Mouse (Mus musculus) embryonic facial prominence, embryonic 13.5 days (tissue): ENCODE results near the gene Foxp1. TPM values are rescaled to one million over a fixed set of nuclear protein-coding genes. Genes with fewer than 3 reads are reported as not detected.

Experiments used
- ATAC-seq: fragments of 200-750 bp; cut with Nextera tagmentation; 2 replicates; pipeline ENCODE4 v1.8.0; 2017; ENCODE audit warnings: low read depth; ENCODE audit not compliant: insufficient number of reproducible peaks, insufficient read depth, low FRiP score, low TSS enrichment
- H3K27ac ChIP-seq: fragments of 300-500 bp; sonication (generic); 2 replicates; pipeline ENCODE4 v1.5.1; 2015; ENCODE audit warnings: moderate library complexity, mild to moderate bottlenecking, inconsistent platforms
- H3K27me3 ChIP-seq: fragments of 300-500 bp; sonication (generic); 2 replicates; pipeline ENCODE4 v1.6.1; 2015; ENCODE audit warnings: mild to moderate bottlenecking, inconsistent platforms
- H3K36me3 ChIP-seq: fragments of 300-500 bp; sonication (generic); 2 replicates; pipeline ENCODE4 v1.6.1; 2015; ENCODE audit warnings: mild to moderate bottlenecking, inconsistent platforms
- H3K4me1 ChIP-seq: fragments of 300-500 bp; sonication (generic); 2 replicates; pipeline ENCODE4 v1.6.1; 2015; ENCODE audit warnings: inconsistent platforms
- H3K4me2 ChIP-seq: fragments of 300-500 bp; sonication (generic); 2 replicates; pipeline ENCODE4 v1.6.1; 2015; ENCODE audit warnings: moderate library complexity, mild to moderate bottlenecking, inconsistent platforms
- H3K4me3 ChIP-seq: fragments of 300-500 bp; sonication (generic); 2 replicates; pipeline ENCODE4 v1.5.1; 2015; ENCODE audit warnings: mild to moderate bottlenecking, inconsistent platforms
- H3K9ac ChIP-seq: fragments of 300-500 bp; sonication (generic); 2 replicates; pipeline ENCODE4 v1.6.1; 2015; ENCODE audit warnings: mild to moderate bottlenecking, inconsistent platforms
- H3K9me3 ChIP-seq: fragments of 300-500 bp; sonication (generic); 2 replicates; pipeline ENCODE4 v1.6.1; 2016; ENCODE audit warnings: inconsistent platforms
- WGBS: fragments of 180-500 bp; shearing (Covaris S2); methylation state at CpG from one replicate; pipeline ENCODE4 v1.1.7; 2015; ENCODE audit warnings: mixed read lengths; 5-methylcytosine and 5-hydroxymethylcytosine counted together
- polyA plus RNA-seq: library from polyadenylated mRNA; unstranded; fragments of >200 nt; fragmentation: Nextera tagmentation; extraction: Ambion mirVana; gene quantifications from 2 replicates; pipeline ENCODE4 v1.2.1, GENCODE M21; 2015

Gene Foxp1
- polyA plus RNA-seq, 1 experiment from 2014 or later, result 66.7 TPM

DNA sequence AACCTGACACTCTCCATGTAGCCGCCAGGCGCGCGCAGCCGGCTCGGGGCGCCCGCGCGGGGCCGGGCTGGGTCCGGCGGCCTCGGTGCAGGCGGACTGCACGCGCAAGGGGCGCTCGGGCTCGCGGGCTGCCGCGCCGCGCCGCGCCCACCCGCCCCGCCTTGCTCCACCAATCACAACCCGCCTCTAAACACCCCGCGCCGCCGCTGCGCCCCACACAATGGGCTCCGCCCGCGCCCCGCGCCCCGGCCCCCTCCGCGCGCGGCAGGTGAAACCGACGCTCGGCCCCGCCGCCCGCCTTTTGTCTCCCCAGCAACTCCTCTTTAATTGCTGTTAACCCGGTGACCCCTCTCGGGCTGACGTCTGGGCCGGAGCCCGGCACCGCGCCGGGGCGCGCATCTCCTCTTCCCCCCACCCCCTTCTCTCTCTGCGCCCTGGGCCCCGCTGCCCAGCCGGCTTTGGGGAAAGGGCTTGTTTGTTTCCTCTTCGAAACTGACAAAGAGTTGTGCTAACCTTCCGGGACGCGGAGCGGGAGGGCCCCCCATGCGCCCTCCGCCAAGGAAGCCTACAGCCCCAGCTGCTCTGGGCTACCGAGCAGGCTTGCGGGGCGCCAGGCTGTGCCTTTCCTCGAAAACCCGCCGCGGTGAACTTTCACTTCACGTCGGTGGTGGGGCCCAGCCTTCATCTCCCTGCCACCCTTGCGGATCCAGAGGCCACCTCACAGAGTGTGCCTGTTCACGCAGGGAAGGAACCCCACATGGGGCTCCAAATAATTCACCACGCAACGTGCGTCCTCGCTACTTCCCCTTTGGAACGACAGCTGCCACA lies 494.1 kb downstream of the Foxp1 start:
- ATAC-seq, result peak; percentile 90
- Histone ChIP-seq H3K4me2 (peak overlapping the region; percentile 88), H3K4me1 (peaks cover 38% of the 10 kb centered on the region), H3K36me3 (no peaks in the 10 kb centered on the region), H3K27ac (peak overlapping the region; percentile 87), H3K4me3 (peak overlapping the region; percentile 64), H3K9me3 (no peaks in the 10 kb centered on the region), H3K9ac (peak overlapping the region; percentile 81), H3K27me3 (peaks cover 46% of the 10 kb centered on the region)
- WGBS, result under 1% methylated on average over 71 of the region's 87 CpGs

GRCm38 (mm10) chr6:99027542-99028160 lies 494.9 kb downstream of the Foxp1 start:
- no peaks in the 10 kb centered on the region for H3K9me3 ChIP-seq
- peaks cover 45% of the 10 kb centered on the region for H3K27me3 ChIP-seq
- WGBS, result 2% methylated on average over 19 of the region's 22 CpGs
- peak overlapping the region; percentile 81 for H3K9ac ChIP-seq
- peaks cover 38% of the 10 kb centered on the region for H3K4me1 ChIP-seq
- H3K36me3 ChIP-seq, result no peaks in the 10 kb centered on the region
- ATAC-seq, result peak; percentile 48; the same call in 1 of the 2 replicates
- H3K4me2 ChIP-seq, result peak overlapping the region; percentile 88
- H3K4me3 ChIP-seq, result peak overlapping the region; percentile 64
- H3K27ac ChIP-seq, result peak overlapping the region; percentile 87

DNA sequence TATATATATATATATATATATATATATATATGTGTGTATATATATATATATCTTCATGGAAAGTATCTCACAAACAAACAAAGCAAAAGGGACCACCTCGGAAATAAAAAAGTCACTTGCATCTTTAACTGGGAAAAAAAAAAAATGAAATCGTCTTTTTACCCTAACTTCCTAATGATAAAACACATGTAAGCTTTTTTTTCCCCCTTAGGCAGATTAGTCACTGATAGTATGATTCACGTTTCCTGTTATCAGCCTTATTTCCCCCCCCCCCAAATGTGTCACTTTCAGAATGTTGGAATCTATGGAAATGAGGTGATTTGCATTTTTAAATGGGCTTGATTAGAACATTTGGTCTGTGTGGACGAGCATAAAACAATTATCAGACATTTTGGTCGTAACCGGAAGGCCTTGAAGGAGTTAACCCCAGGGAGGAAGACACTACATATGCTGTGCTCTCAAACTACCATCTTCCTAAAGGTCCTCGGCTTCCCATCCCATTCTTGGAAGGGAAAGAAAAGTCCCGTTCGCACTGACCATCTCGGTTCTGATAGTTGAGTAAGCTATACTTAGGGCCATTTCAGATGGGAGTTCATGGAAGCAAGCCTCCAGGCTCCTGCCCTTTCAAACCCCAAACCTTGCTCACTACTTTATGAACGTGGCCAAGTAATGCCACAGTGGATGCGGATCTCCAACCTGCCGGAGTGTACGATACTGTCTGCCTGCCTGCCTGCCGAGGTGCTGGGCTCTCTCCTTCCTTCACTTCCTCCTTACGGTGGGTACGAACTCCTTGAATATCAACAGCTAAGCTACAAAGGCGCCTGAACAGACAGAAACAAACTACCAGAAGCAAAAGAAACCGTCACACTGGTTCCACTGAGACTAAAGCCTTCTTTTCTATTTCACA lies 495.6 kb downstream of the Foxp1 start:
- Histone ChIP-seq H3K4me3 (peak overlapping the region; percentile 64), H3K4me1 (peaks cover 38% of the 10 kb centered on the region), H3K36me3 (no peaks in the 10 kb centered on the region), H3K27me3 (peaks cover 44% of the 10 kb centered on the region), H3K27ac (peak overlapping the region; percentile 87; the same call in 1 of the 2 replicates), H3K9ac (peak overlapping the region; percentile 81), H3K9me3 (no peaks in the 10 kb centered on the region), H3K4me2 (peak overlapping the region; percentile 88)
- ATAC-seq, result no peak
- 11% methylated on average over 19 of the region's 19 CpGs for WGBS

GRCm38 (mm10) chr6:99026040-99026439 lies 496.5 kb downstream of the Foxp1 start:
- Histone ChIP-seq H3K4me3 (peak overlapping the region; percentile 17), H3K4me1 (peaks cover 43% of the 10 kb centered on the region), H3K4me2 (peak overlapping the region; percentile 45), H3K27me3 (peaks cover 38% of the 10 kb centered on the region), H3K9me3 (no peaks in the 10 kb centered on the region), H3K27ac (no peak overlapping the region), H3K9ac (no peak overlapping the region), H3K36me3 (no peaks in the 10 kb centered on the region)
- WGBS, result 49% methylated on average over 3 of the region's 3 CpGs
- no peak for ATAC-seq

- no peak overlapping the region for H3K27ac ChIP-seq
- peaks cover 26% of the 10 kb centered on the region for H3K27me3 ChIP-seq
- no peak for ATAC-seq
- H3K9me3 ChIP-seq, result no peaks in the 10 kb centered on the region
- peak overlapping the region; percentile 45 for H3K4me2 ChIP-seq
- H3K4me3 ChIP-seq, result peak overlapping the region; percentile 17; the same call in 1 of the 2 replicates
- H3K36me3 ChIP-seq, result no peaks in the 10 kb centered on the region
- peaks cover 53% of the 10 kb centered on the region for H3K4me1 ChIP-seq
- WGBS, result 48% methylated on average over 9 of the region's 9 CpGs
- H3K9ac ChIP-seq, result no peak overlapping the region
These were observed 497.9 kb downstream of the Foxp1 start for GRCm38 (mm10) chr6:99024588-99024987.

DNA sequence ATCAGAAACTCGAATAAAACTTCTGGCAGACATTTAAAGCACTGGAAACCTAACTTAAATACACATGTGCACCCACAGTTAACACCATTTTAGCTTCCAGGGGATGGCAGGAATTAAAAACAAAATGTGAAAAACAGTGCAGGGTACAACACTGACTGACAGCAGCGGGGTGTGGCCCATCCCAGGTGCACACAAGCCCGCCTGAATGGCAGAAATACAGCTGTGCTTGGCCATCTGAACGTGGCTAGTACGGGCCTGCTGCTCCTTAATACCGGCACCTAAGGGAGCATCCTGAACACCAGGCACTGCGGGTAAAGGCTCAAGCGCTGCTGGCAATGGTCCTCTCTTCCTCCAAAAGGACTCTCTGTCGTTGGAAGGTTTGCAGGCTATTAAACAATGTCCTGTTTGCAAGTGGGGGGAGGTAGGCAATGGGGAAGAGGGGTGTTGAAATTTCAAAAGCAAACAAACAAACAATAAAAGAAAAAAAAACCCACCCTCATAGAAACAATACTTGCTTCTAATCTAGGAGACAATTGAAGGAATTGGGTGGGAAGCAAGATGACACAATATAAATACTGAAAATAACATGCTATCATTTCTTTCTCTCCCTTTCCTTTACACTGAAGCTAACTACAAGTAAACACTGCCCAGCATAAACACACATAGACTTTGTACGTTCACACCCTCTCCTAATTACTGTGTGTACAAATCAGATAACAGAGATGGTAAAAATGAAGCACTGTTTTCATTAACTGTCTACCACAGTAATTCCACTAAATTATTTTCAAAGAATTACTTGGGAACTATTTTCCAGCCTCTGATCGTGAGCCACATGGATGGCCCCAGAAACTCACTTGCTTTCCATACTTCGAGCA lies 501.7 kb downstream of the Foxp1 start:
- H3K27me3 ChIP-seq, result peaks cover 17% of the 10 kb centered on the region
- 51% methylated on average over 12 of the region's 12 CpGs for WGBS
- peaks cover 8% of the 10 kb centered on the region for H3K36me3 ChIP-seq
- no peak overlapping the region for H3K9ac ChIP-seq
- H3K4me3 ChIP-seq, result no peak overlapping the region
- H3K4me2 ChIP-seq, result no peak overlapping the region
- no peak overlapping the region for H3K27ac ChIP-seq
- peaks cover 37% of the 10 kb centered on the region for H3K4me1 ChIP-seq
- ATAC-seq, result no peak
- no peaks in the 10 kb centered on the region for H3K9me3 ChIP-seq

DNA sequence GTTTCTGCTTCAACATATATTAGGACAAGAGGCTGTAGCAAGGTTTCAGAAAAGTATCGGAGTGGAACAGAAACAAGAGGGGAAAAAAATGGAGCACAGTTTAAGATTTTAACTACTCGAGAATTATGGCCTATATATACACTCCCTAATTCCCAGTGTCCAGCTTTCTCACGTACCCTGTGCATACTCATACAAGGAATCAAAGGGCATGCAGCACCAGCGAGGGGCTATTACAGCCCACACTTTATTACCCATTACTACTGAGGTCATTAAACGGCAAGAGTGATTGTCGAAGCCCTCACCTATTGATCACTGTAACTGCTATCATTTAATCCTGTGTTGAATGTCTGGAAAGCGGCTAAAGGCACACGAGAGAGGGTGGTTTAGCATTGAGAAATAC lies 502.8 kb downstream of the Foxp1 start:
- ATAC-seq, result no peak
- peaks cover 29% of the 10 kb centered on the region for H3K4me1 ChIP-seq
- H3K27ac ChIP-seq, result no peak overlapping the region
- no peak overlapping the region for H3K9ac ChIP-seq
- no peak overlapping the region for H3K4me2 ChIP-seq
- H3K36me3 ChIP-seq, result peaks cover 10% of the 10 kb centered on the region
- 79% methylated on average over 8 of the region's 8 CpGs for WGBS
- H3K4me3 ChIP-seq, result no peak overlapping the region
- peaks cover 12% of the 10 kb centered on the region; the same call in 1 of the 2 replicates for H3K27me3 ChIP-seq
- H3K9me3 ChIP-seq, result no peaks in the 10 kb centered on the region

DNA sequence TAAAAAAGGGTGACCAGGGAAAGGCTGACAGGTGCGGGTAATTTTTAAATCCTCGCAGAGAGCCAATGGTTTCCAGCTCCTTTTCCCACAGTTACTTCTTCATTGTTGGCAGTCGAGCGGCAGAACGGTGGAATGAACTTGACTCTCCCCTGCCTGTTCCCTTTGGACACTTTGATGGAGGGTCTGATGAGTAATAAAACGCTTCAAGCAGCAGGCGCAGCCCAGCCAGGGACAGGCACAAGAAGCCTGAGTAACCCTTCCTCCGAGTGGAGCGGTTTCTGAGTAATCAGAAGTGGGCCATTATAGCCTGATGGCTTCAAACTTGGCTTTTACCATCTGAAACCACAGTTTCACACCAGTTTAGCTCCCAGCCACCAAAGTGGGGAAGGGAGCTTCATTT lies 503.3 kb downstream of the Foxp1 start:
- Histone ChIP-seq H3K4me2 (no peak overlapping the region), H3K27ac (no peak overlapping the region), H3K9ac (no peak overlapping the region), H3K27me3 (peaks cover 12% of the 10 kb centered on the region; the same call in 1 of the 2 replicates), H3K4me3 (no peak overlapping the region), H3K36me3 (peaks cover 10% of the 10 kb centered on the region), H3K9me3 (no peaks in the 10 kb centered on the region), H3K4me1 (peaks cover 29% of the 10 kb centered on the region)
- WGBS, result 67% methylated on average over 9 of the region's 9 CpGs
- no peak for ATAC-seq

GRCm38 (mm10) chr6:99013866-99014502 lies 508.5 kb downstream of the Foxp1 start:
- no peak overlapping the region for H3K4me3 ChIP-seq
- WGBS, result 59% methylated on average over 16 of the region's 16 CpGs
- no peaks in the 10 kb centered on the region for H3K9me3 ChIP-seq
- no peak overlapping the region for H3K9ac ChIP-seq
- peaks cover 20% of the 10 kb centered on the region for H3K4me1 ChIP-seq
- no peak for ATAC-seq
- H3K4me2 ChIP-seq, result no peak overlapping the region
- H3K36me3 ChIP-seq, result peaks cover 21% of the 10 kb centered on the region
- peaks cover 13% of the 10 kb centered on the region; the same call in 1 of the 2 replicates for H3K27me3 ChIP-seq
- no peak overlapping the region for H3K27ac ChIP-seq

- H3K36me3 ChIP-seq, result peaks cover 24% of the 10 kb centered on the region
- peaks cover 20% of the 10 kb centered on the region for H3K4me1 ChIP-seq
- 47% methylated on average over 14 of the region's 14 CpGs for WGBS
- H3K9ac ChIP-seq, result no peak overlapping the region
- H3K27ac ChIP-seq, result no peak overlapping the region
- H3K9me3 ChIP-seq, result no peaks in the 10 kb centered on the region
- no peak overlapping the region for H3K4me3 ChIP-seq
- no peak for ATAC-seq
- H3K27me3 ChIP-seq, result peaks cover 13% of the 10 kb centered on the region; the same call in 1 of the 2 replicates
- no peak overlapping the region for H3K4me2 ChIP-seq
These were observed 509.2 kb downstream of the Foxp1 start for GRCm38 (mm10) chr6:99013119-99013865.
